Mouse (Mus musculus) liver, embryonic 12.5 days (tissue): ENCODE measurements around the gene Pcna. TPM values are rescaled to one million over a fixed set of nuclear protein-coding genes. Genes with fewer than 3 reads are reported as not detected.
A peak's percentile ranks its signal among the peaks of the same experiment; 100 is the strongest.
"Not testable (repeated sequence)": the region's sequence is repeated elsewhere in the genome, so short reads cannot be mapped to it uniquely, and the experiment has no call there.

Experiments used
- ATAC-seq: fragments of 200-750 bp; cut with Nextera tagmentation; 2 replicates; pipeline ENCODE4 v1.8.0; 2017; ENCODE audit warnings: moderate number of reproducible peaks, mild to moderate bottlenecking, moderate library complexity
- H3K27ac ChIP-seq: fragments of 300-500 bp; sonication (generic); 2 replicates; pipeline ENCODE4 v1.5.1; 2016; ENCODE audit warnings: mild to moderate bottlenecking
- H3K27me3 ChIP-seq: fragments of 300-500 bp; sonication (generic); replicated peaks from 2 replicates; pipeline ENCODE4 v1.6.1; 2016; ENCODE audit warnings: mild to moderate bottlenecking, moderate library complexity
- H3K36me3 ChIP-seq: fragments of 300-500 bp; sonication (generic); 2 replicates; pipeline ENCODE4 v1.6.1; 2016; ENCODE audit warnings: mild to moderate bottlenecking, moderate library complexity
- H3K4me1 ChIP-seq: fragments of 300-500 bp; sonication (generic); 2 replicates; pipeline ENCODE4 v1.6.1; 2016
- H3K4me2 ChIP-seq: fragments of 300-500 bp; sonication (generic); 2 replicates; pipeline ENCODE4 v1.6.1; 2016; ENCODE audit warnings: mild to moderate bottlenecking, moderate library complexity
- H3K4me3 ChIP-seq: fragments of 300-500 bp; sonication (generic); 2 replicates; pipeline ENCODE4 v1.5.1; 2016; ENCODE audit warnings: mild to moderate bottlenecking, moderate library complexity
- H3K9ac ChIP-seq: fragments of 300-500 bp; sonication (generic); 2 replicates; pipeline ENCODE4 v1.6.1; 2016; ENCODE audit warnings: mild to moderate bottlenecking, moderate library complexity
- H3K9me3 ChIP-seq: fragments of 300-500 bp; sonication (generic); replicated peaks from 2 replicates; pipeline ENCODE4 v1.6.1; 2016; ENCODE audit warnings: mild to moderate bottlenecking, moderate library complexity
- WGBS: fragments of 180-500 bp; shearing (Covaris S2); methylation state at CpG from one replicate; pipeline ENCODE4 v1.1.7; 2016; ENCODE audit not compliant: insufficient replicate concordance; 5-methylcytosine and 5-hydroxymethylcytosine counted together
- polyA plus RNA-seq: library from polyadenylated mRNA; unstranded; fragments of >200 nt; fragmentation: Nextera tagmentation; extraction: Ambion mirVana; gene quantifications from 2 replicates; pipeline ENCODE4 v1.2.1, GENCODE M21; 2016

The Pcna gene
- polyA plus RNA-seq, result 353 and 360 TPM in 2 replicates

DNA sequence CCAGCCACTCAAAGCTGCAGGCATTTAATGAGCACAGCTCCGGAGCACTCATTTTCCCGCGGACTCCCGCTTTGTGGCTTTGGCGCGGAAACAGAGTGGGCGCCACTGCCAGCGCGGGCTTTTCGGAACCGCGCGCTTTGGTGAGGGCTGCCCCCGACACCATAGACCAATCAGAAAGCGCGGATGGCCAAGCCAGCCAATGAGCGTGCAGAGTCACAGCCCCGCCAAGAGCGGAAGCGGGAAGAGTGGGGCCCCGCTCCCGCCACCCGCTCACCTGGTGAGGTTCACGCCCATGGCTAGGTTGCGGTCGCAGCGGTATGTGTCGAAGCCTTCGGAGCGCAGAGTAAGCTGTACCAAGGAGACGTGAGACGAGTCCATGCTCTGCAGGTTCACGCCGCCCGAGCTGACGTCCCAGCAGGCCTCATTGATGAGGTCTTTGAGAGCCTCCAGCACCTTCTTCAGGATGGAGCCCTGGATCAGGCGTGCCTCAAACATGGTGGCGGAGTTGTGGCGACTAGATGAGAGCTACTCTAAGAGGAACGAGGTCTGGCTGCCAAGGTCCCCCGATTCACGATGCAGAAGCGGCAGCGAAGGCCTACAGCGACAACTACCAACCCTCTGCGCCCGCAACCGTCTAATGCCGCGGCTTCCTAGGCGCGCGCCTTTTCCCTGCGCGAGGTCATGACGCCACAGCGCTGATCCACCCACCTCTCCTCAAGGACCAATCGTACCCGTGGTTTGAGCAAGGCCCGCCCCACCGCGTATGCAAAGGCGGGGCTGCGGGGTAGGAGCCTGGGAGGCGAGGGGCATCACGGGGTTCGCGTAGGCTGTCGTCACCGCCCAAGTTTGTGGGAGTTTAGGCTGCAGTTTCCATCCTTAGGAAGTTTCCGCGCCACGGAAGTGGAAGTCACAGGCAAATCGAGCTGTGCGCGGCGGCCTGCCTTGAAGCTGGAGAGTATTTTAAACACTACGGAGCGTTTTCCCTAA is at the start of gene Pcna:
TSS of gene Pcna (minus strand) at position 773 of the 987 bp plus-strand sequence.
- peak; percentile 98 for ATAC-seq
- peaks cover 51% of the 10 kb centered on the region for H3K36me3 ChIP-seq
- H3K4me2 ChIP-seq, result peak within 1 kb of the TSS; percentile 79
- peak within 1 kb of the TSS; percentile 80 for H3K4me3 ChIP-seq
- H3K9ac ChIP-seq, result peak within 1 kb of the TSS; percentile 83
- peaks cover 49% of the 10 kb centered on the region for H3K4me1 ChIP-seq
- WGBS, result 2% methylated on average over 79 of the region's 79 CpGs
- H3K27ac ChIP-seq, result peak within 1 kb of the TSS; percentile 91
- no peaks in the 10 kb centered on the region for H3K27me3 ChIP-seq
- no peaks in the 10 kb centered on the region for H3K9me3 ChIP-seq

GRCm38 (mm10) chr2:132301436-132301835 is 48.3 kb upstream of the Pcna start:
- Histone ChIP-seq H3K36me3 (peaks cover 78% of the 10 kb centered on the region), H3K4me1 (peaks cover 19% of the 10 kb centered on the region), H3K27ac (no peak overlapping the region), H3K9ac (no peak overlapping the region), H3K4me3 (no peak overlapping the region), H3K27me3 (no peaks in the 10 kb centered on the region), H3K4me2 (no peak overlapping the region), H3K9me3 (no peaks in the 10 kb centered on the region)
- WGBS, result 86% methylated on average over 4 of the region's 4 CpGs
- no peak for ATAC-seq

DNA sequence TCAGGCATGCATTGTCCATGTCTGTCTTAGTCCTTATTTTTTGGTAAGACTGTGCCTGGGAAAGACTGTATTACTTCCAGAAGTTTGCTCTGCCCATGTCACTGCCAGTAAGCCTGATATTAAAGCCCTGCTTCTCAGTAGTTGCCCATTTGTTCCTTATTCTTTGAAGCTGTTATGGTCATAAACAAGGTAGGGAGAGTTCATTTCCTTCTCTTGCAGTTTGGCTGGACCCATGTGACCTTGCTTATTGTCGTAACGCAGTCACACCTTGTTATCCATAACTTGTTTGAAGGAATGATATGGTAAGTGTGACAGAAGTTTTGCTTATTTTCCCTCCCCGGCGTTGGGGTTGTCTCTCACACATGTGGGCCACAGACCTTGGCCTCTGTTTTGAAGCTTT is 45.1 kb upstream of the Pcna start:
- no peak for ATAC-seq
- Histone ChIP-seq H3K27ac (no peak overlapping the region), H3K4me2 (no peak overlapping the region), H3K27me3 (no peaks in the 10 kb centered on the region), H3K36me3 (peaks cover 89% of the 10 kb centered on the region), H3K9me3 (no peaks in the 10 kb centered on the region), H3K4me1 (peaks cover 5% of the 10 kb centered on the region), H3K4me3 (no peak overlapping the region), H3K9ac (no peak overlapping the region)
- WGBS, result 84% methylated on average over 4 of the region's 4 CpGs

- H3K36me3 ChIP-seq, result peaks cover 53% of the 10 kb centered on the region
- no peak for ATAC-seq
- no peak overlapping the region for H3K9ac ChIP-seq
- H3K4me1 ChIP-seq, result peaks cover 35% of the 10 kb centered on the region
- no peaks in the 10 kb centered on the region for H3K9me3 ChIP-seq
- H3K27me3 ChIP-seq, result no peaks in the 10 kb centered on the region
- no peak overlapping the region for H3K4me2 ChIP-seq
- no peak overlapping the region for H3K4me3 ChIP-seq
- 49% methylated on average over 10 of the region's 10 CpGs for WGBS
- no peak overlapping the region for H3K27ac ChIP-seq
Measured at GRCm38 (mm10) chr2:132293694-132294450, 40.8 kb upstream of the Pcna start.

- ATAC-seq, result no peak
- Histone ChIP-seq H3K27me3 (no peaks in the 10 kb centered on the region), H3K27ac (no peak overlapping the region)
Measured at GRCm38 (mm10) chr2:132292083-132292482, 39.0 kb upstream of the Pcna start.

GRCm38 (mm10) chr2:132291265-132291664 is 38.2 kb upstream of the Pcna start:
- Histone ChIP-seq H3K4me1 (peaks cover 38% of the 10 kb centered on the region), H3K9me3 (no peaks in the 10 kb centered on the region), H3K36me3 (peaks cover 31% of the 10 kb centered on the region), H3K9ac (no peak overlapping the region), H3K4me2 (no peak overlapping the region), H3K27me3 (no peaks in the 10 kb centered on the region), H3K27ac (no peak overlapping the region), H3K4me3 (no peak overlapping the region)
- WGBS, result 72% methylated on average over 3 of the region's 3 CpGs
- ATAC-seq, result no peak

More at GRCm38 (mm10) chr2:132292083-132292482, 39.0 kb upstream of the Pcna start:
- H3K4me1 ChIP-seq, result peaks cover 38% of the 10 kb centered on the region
- H3K9ac ChIP-seq, result no peak overlapping the region
- no peak overlapping the region for H3K4me3 ChIP-seq
- 23% methylated on average over 4 of the region's 4 CpGs for WGBS
- no peak overlapping the region for H3K4me2 ChIP-seq
- no peaks in the 10 kb centered on the region for H3K9me3 ChIP-seq
- peaks cover 35% of the 10 kb centered on the region for H3K36me3 ChIP-seq

DNA sequence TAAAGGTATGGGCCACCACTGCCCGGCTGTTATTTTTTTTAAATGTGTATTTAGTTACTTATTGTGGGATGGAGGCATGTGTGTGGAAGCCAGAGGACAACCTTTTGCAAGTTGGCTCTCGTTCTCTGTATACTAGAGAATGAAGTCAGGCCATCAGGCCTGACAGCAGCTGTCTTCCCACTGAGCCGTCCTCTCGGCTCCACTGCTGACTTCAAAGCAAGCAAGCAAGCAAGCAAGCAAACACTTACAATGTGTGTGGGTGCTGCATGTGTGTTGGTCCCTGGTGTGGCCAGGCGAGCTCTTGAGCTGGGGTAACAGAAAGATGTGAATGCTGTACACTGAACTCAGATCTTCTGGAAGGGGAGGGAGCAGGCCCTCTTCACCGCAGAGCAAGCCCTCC is 37.7 kb upstream of the Pcna start:
- Histone ChIP-seq H3K9ac (no peak overlapping the region), H3K36me3 (peaks cover 27% of the 10 kb centered on the region), H3K4me1 (peaks cover 38% of the 10 kb centered on the region), H3K4me2 (no peak overlapping the region), H3K9me3 (no peaks in the 10 kb centered on the region), H3K27ac (no peak overlapping the region), H3K4me3 (no peak overlapping the region), H3K27me3 (no peaks in the 10 kb centered on the region)
- WGBS, result 82% methylated on average over 6 of the region's 6 CpGs
- no peak for ATAC-seq

- H3K4me1 ChIP-seq, result peaks cover 52% of the 10 kb centered on the region
- H3K4me2 ChIP-seq, H3K9ac ChIP-seq, ATAC-seq, H3K27me3 ChIP-seq, H3K4me3 ChIP-seq, H3K27ac ChIP-seq, H3K9me3 ChIP-seq: not testable (repeated sequence)
- H3K36me3 ChIP-seq, result peaks cover 14% of the 10 kb centered on the region
- 15% methylated on average over 5 of the region's 7 CpGs for WGBS
Measured at GRCm38 (mm10) chr2:132289213-132289612, 36.1 kb upstream of the Pcna start.

DNA sequence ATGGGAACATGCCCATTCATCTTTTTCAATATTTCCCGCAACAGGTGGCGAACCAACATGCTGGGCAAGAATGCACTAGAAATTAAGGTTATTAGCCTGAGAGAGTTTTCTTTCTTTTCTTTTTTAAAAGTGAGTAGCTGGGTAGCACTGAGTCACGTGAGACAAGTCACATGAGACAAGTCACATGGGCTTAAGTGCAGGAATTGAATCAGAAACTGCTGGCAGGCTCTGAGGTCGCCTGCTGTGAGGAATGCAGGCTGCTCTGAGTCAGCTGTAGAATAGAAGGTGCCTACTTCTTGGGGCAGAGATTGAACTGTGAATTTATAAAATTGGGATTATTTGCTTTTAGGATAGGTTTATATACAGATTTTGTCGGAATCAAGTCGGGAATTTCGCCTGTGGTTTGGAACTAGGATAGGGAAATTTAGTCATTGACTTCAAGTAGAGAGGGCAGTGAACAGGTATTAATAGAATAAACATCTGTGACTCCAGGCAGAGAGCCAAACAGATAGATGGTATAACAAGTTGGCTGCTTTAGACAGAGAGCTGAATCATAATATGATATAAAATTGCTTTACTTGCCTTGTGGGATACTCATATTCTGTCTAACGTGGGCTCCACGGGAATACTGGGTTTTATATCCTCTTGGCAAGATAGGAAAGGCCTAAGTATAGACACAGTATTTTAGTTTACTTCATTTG is 33.4 kb upstream of the Pcna start:
- Histone ChIP-seq H3K27me3 (no peaks in the 10 kb centered on the region), H3K4me1 (peaks cover 55% of the 10 kb centered on the region), H3K36me3 (0 out of 2 replicates have a peak, but pooled peaks cover 4% of the 10 kb centered on the region), H3K9ac (no peak overlapping the region), H3K9me3 (no peaks in the 10 kb centered on the region), H3K27ac (no peak overlapping the region), H3K4me3 (no peak overlapping the region), H3K4me2 (no peak overlapping the region)
- WGBS, result 77% methylated on average over 9 of the region's 9 CpGs
- ATAC-seq, result no peak

DNA sequence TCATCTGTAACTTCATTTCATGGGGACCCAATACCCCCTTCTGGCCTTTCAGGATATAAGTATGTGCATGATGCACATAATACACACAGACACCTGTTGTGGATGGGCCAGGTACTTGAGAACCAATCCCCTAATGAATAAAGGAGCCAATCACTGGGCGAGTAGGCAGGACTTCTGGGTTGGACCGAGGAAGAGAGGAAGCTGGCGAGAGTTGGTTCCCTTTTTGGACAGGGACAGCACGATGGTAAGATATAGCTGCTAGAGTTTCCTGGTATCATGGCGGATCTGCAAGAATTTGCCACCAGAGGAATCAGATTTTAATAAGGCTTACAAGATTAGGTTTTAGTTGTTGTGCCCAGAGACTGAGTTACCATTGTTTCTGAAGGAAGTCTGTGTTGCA is 32.6 kb upstream of the Pcna start:
- H3K4me2 ChIP-seq, result 0 out of 2 replicates have a peak overlapping the region, but pooled peaks have one; percentile 16
- not testable (repeated sequence) for H3K9ac ChIP-seq, H3K9me3 ChIP-seq, H3K27ac ChIP-seq, ATAC-seq, H3K36me3 ChIP-seq, H3K27me3 ChIP-seq, H3K4me3 ChIP-seq
- WGBS, result 49% methylated on average over 5 of the region's 5 CpGs
- H3K4me1 ChIP-seq, result peaks cover 50% of the 10 kb centered on the region

- H3K27ac ChIP-seq, result peak overlapping the region; percentile 70
- peak; percentile 59; the same call in 1 of the 2 replicates for ATAC-seq
- WGBS, result 45% methylated on average over 12 of the region's 12 CpGs
- no peak overlapping the region for H3K4me3 ChIP-seq
- H3K9ac ChIP-seq, result no peak overlapping the region
- no peaks in the 10 kb centered on the region for H3K9me3 ChIP-seq
- peak overlapping the region; percentile 16; the same call in 1 of the 2 replicates for H3K4me2 ChIP-seq
- H3K36me3 ChIP-seq, result peaks cover 8% of the 10 kb centered on the region; the same call in 1 of the 2 replicates
- peaks cover 47% of the 10 kb centered on the region for H3K4me1 ChIP-seq
- no peaks in the 10 kb centered on the region for H3K27me3 ChIP-seq
Measured at GRCm38 (mm10) chr2:132284492-132285139, 31.5 kb upstream of the Pcna start.
